Mouse (Mus musculus): ENCODE results near the gene Nicn1.
A peak's percentile ranks its signal among the peaks of the same experiment; 100 is the strongest.
"Not testable (repeated sequence)": the region's sequence is repeated elsewhere in the genome, so short reads cannot be mapped to it uniquely, and the experiment has no call there.

Nicn1 gene

GRCm38 (mm10) chr9:108280071-108280828 is 10.0 kb upstream of the Nicn1 start:
- DNase-seq: peak; percentile 63 to 74

GRCm38 (mm10) chr9:108284410-108284809 is 5.8 kb upstream of the Nicn1 start:
- DNase-seq: peak; percentile 88 to 90

- DNase-seq: not testable (repeated sequence)
Observed at GRCm38 (mm10) chr9:108287526-108288238, 2.5 kb upstream of the Nicn1 start.

- no peak for DNase-seq
Observed at GRCm38 (mm10) chr9:108289347-108289746, 882 bp upstream of the Nicn1 start.

GRCm38 (mm10) chr9:108290773-108291172 is 544 bp downstream of the Nicn1 start:
- DNase-seq: no peak

GRCm38 (mm10) chr9:108296453-108297355 is 6.5 kb downstream of the Nicn1 start, which contains the start of gene Amt:
TSS of gene Amt (plus strand) at chr9:108296853.
- peak; percentile 37 to 47 for DNase-seq

- DNase-seq: no peak
Observed at GRCm38 (mm10) chr9:108301853-108302252, 11.6 kb downstream of the Nicn1 start.

GRCm38 (mm10) chr9:108304716-108305115 is 14.5 kb downstream of the Nicn1 start:
- DNase-seq: no peak

- DNase-seq: peak in 1 of 2 experiments; percentile 22
Observed at GRCm38 (mm10) chr9:108305170-108305569, 14.9 kb downstream of the Nicn1 start.

- peak; percentile 96 to 98 for DNase-seq
Observed at GRCm38 (mm10) chr9:108305629-108306520, 15.6 kb downstream of the Nicn1 start, which contains the start of the genes Rhoa and Tcta. TSS of gene Rhoa (plus strand) at chr9:108306129. TSS of gene Tcta (minus strand) at chr9:108306160.

- DNase-seq: peak; percentile 86 to 88
Observed at GRCm38 (mm10) chr9:108306571-108306980, 16.3 kb downstream of the Nicn1 start.

- DNase-seq: no peak
Observed at GRCm38 (mm10) chr9:108307021-108307807, 17.0 kb downstream of the Nicn1 start.

- DNase-seq: no peak
Observed at GRCm38 (mm10) chr9:108308141-108308540, 17.9 kb downstream of the Nicn1 start.

GRCm38 (mm10) chr9:108317572-108317971 is 27.3 kb downstream of the Nicn1 start:
- peak in 1 of 2 experiments; percentile 30 for DNase-seq

- no peak for DNase-seq
Observed at GRCm38 (mm10) chr9:108318462-108318861, 28.2 kb downstream of the Nicn1 start.

- DNase-seq: not testable (repeated sequence)
Observed at GRCm38 (mm10) chr9:108322054-108322453, 31.8 kb downstream of the Nicn1 start.

- peak; percentile 65 to 66 for DNase-seq
Observed at GRCm38 (mm10) chr9:108324784-108325183, 34.6 kb downstream of the Nicn1 start.

- DNase-seq: no peak
Observed at GRCm38 (mm10) chr9:108325811-108326210, 35.6 kb downstream of the Nicn1 start.

GRCm38 (mm10) chr9:108337848-108338550 is 47.8 kb downstream of the Nicn1 start:
- DNase-seq: peak in 1 of 2 experiments; percentile 21

GRCm38 (mm10) chr9:108338551-108338885 is 48.3 kb downstream of the Nicn1 start:
- peak in 1 of 2 experiments; percentile 18 for DNase-seq

Measured in cerebellum, postnatal 10 days (tissue).